Mouse (Mus musculus) subcutaneous adipose tissue, adult 2 months (tissue): ENCODE measurements around the gene Vmn1r229. TPM values are rescaled to one million over a fixed set of nuclear protein-coding genes. Genes with fewer than 3 reads are reported as not detected.

Experiments used
- polyA plus RNA-seq: library from polyadenylated mRNA; depleted of rRNA; stranded (reverse); fragments of >200 nt; gene quantifications from 2 replicates; pipeline ENCODE4 v1.2.3, GENCODE M21; 2012; ENCODE audit warnings: low replicate concordance; rRNA removed

Gene Vmn1r229
- polyA plus RNA-seq: not detected in 2 replicates

GRCm38 (mm10) chr17:20811255-20811654 is at the start of gene Vmn1r229:
Vmn1r229 (plus strand) TSS chr17:20811555.

DNA sequence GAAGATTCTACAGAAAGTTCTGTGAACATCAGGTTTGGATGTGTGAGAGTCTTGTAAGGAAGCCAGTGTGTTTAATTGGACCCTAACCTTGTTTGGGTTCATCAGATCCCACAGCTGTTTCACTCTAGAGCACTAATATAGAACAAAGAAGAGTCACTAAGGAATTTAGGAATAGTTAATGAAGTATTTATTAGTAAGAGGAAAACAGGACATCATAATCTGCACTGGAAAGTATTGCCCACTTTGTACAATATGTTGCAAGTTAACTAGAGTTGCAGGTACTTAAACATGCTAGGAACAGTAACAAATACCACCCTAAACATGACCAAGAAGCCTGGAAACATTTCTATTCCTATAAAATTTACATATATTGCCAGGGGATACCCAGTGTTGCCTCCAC is 25.3 kb upstream of the Vmn1r229 start, which contains the start of gene Vmn1r228:
Gene Vmn1r228 (minus strand): TSS at position 101 of the 400 bp plus-strand sequence.

DNA sequence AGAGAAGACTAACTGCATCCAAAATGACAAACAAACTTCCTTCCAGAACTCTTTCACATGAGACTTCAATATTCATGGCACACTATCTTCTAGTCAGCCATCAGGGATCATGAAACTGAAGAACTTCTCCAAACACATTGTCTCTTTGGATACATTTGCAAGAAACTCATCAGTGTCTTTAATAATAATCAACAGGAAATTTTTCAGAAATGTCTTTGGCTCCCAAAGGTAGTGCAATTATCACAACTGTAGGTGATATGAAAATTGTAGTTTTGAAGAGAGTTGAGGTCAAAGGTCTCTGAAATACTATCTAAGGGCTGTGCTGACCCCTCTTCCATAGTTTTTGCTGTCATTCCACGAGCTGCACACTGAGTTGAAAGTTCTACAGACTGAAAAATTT is 28.8 kb downstream of the Vmn1r229 start, which contains the start of gene Vmn1r230:
Gene Vmn1r230 (plus strand): TSS at position 301 of the 400 bp plus-strand sequence.

Other genes starting within 250 kb of the Vmn1r229 start
- gene Vmn2r109, start 246.8 kb upstream of the Vmn1r229 start, polyA plus RNA-seq: not detected in 2 replicates
- gene Vmn2r110, start 215.1 kb upstream of the Vmn1r229 start, polyA plus RNA-seq: not detected in 2 replicates
- gene Fpr-rs3, start 186.7 kb upstream of the Vmn1r229 start, polyA plus RNA-seq: not detected in 2 replicates
- gene Vmn1r226, start 128.7 kb upstream of the Vmn1r229 start, polyA plus RNA-seq: not detected in 2 replicates
- not detected in 2 replicates for gene Vmn1r227, start 81.7 kb upstream of the Vmn1r229 start, polyA plus RNA-seq
- not detected in 2 replicates for gene Vmn1r228, start 25.4 kb upstream of the Vmn1r229 start, polyA plus RNA-seq
- gene Vmn1r230, start 28.9 kb downstream of the Vmn1r229 start, polyA plus RNA-seq: not detected in 2 replicates
- gene Vmn1r231, start 93.5 kb downstream of the Vmn1r229 start, polyA plus RNA-seq: not detected in 2 replicates
- gene Vmn1r232, start 108.2 kb downstream of the Vmn1r229 start, polyA plus RNA-seq: not detected in 2 replicates
- 275 and 294 TPM in 2 replicates for gene Ppp2r1a, start 133.8 kb downstream of the Vmn1r229 start, polyA plus RNA-seq
- gene Vmn1r233, start 184.9 kb downstream of the Vmn1r229 start, polyA plus RNA-seq: not detected in 2 replicates
- gene Zfp160, start 197.3 kb downstream of the Vmn1r229 start, polyA plus RNA-seq: 4.3 and 4.5 TPM in 2 replicates